Mouse (Mus musculus): ENCODE data around the gene Mettl7a2. TPM values are rescaled to one million over a fixed set of nuclear protein-coding genes. Genes with fewer than 3 reads are reported as not detected.
"Not testable (repeated sequence)": the region's sequence is repeated elsewhere in the genome, so short reads cannot be mapped to it uniquely, and the experiment has no call there.

Gene Mettl7a2
- polyA plus RNA-seq, 1 experiment from 2014 or later: not detected

- no peaks in the 10 kb centered on the region for H3K9me3 ChIP-seq
- WGBS: 47% methylated on average over 2 of the region's 2 CpGs
- no peaks in the 10 kb centered on the region for H3K36me3 ChIP-seq (replicated peaks)
- H3K27me3 ChIP-seq (replicated peaks): no peaks in the 10 kb centered on the region
- H3K4me1 ChIP-seq: no peaks in the 10 kb centered on the region
- H3K27ac ChIP-seq: no peak overlapping the region
- ATAC-seq (replicated peaks): no peak
- H3K4me2 ChIP-seq: no peak overlapping the region
- H3K4me3 ChIP-seq: no peak overlapping the region
- H3K9ac ChIP-seq: no peak overlapping the region
These were observed 3.5 kb upstream of the Mettl7a2 start for GRCm38 (mm10) chr15:100349496-100349895.

- H3K4me3 ChIP-seq: no peak overlapping the region
- H3K27me3 ChIP-seq (replicated peaks): no peaks in the 10 kb centered on the region
- H3K4me2 ChIP-seq: no peak overlapping the region
- no peaks in the 10 kb centered on the region for H3K4me1 ChIP-seq
- H3K9me3 ChIP-seq: no peaks in the 10 kb centered on the region
- H3K36me3 ChIP-seq (replicated peaks): no peaks in the 10 kb centered on the region
- no peak overlapping the region for H3K9ac ChIP-seq
- ATAC-seq (replicated peaks): no peak
- H3K27ac ChIP-seq: no peak overlapping the region
- 75% methylated on average over 6 of the region's 6 CpGs for WGBS
These were observed 1.4 kb upstream of the Mettl7a2 start for GRCm38 (mm10) chr15:100351501-100352060.

- H3K4me3 ChIP-seq; H3K9ac ChIP-seq; H3K4me1 ChIP-seq; H3K27me3 ChIP-seq (replicated peaks); H3K9me3 ChIP-seq; H3K27ac ChIP-seq; ATAC-seq (replicated peaks); H3K4me2 ChIP-seq; H3K36me3 ChIP-seq (replicated peaks): not testable (repeated sequence)
- WGBS: 92% methylated on average over 22 of the region's 22 CpGs
These were observed 399 bp downstream of the Mettl7a2 start for GRCm38 (mm10) chr15:100353399-100353798.

DNA sequence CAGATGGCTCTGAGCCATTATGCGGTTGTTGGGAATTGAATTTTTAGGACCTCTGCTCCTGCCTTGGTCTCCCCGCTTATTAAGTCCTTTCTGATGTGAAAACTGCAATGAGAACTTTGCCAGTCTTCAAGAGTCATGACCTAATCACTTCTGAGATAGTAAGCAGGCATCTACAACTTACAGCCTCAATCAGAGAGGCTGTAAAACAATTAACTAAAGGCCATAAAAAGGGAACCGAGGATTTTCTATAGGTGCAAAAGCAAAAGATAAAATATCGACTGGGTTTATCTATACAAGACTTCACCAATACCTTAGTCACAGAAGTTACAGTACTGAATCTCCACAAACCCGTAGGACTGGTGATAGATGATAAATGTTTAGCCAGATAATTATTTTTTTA is 2.9 kb downstream of the Mettl7a2 start:
- Histone ChIP-seq H3K27me3 (replicated peaks) (no peaks in the 10 kb centered on the region), H3K9ac (no peak overlapping the region), H3K27ac (no peak overlapping the region), H3K4me3 (no peak overlapping the region), H3K4me2 (no peak overlapping the region), H3K9me3 (no peaks in the 10 kb centered on the region), H3K4me1 (no peaks in the 10 kb centered on the region), H3K36me3 (replicated peaks) (no peaks in the 10 kb centered on the region)
- 89% methylated on average over 5 of the region's 5 CpGs for WGBS
- ATAC-seq (replicated peaks): no peak

DNA sequence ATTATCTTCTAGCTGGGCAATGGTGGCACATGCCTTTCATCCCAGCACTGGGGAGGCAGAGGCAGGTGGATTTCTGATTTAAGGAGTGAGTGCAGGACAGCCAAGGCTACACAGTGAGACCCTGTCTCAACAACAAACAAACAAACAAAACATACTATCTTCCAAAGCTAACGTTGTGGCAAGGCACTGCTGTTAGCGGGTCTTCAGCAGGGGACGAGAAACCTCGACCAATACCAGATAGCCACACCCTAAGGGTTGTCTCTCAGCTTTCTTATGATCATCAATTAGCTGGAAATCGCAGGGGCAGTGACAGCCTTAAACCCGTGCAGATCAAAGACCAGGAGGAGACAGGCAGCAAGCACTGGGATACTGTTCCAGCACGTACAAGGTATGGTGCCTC is 11.2 kb downstream of the Mettl7a2 start, which contains the start of gene Higd1c:
Gene Higd1c, plus strand, starts transcription at position 301 of the 400 bp plus-strand sequence.
- Histone ChIP-seq H3K9me3 (no peaks in the 10 kb centered on the region; the same call in 1 of the 2 replicates), H3K4me2 (no peak within 1 kb of the TSS), H3K27ac (no peak within 1 kb of the TSS), H3K4me1 (no peaks in the 10 kb centered on the region), H3K36me3 (replicated peaks) (no peaks in the 10 kb centered on the region), H3K4me3 (no peak within 1 kb of the TSS), H3K27me3 (replicated peaks) (no peaks in the 10 kb centered on the region), H3K9ac (no peak within 1 kb of the TSS)
- 74% methylated on average over 7 of the region's 7 CpGs for WGBS
- ATAC-seq (replicated peaks): no peak

GRCm38 (mm10) chr15:100365967-100366366 is 13.0 kb downstream of the Mettl7a2 start:
- not testable (repeated sequence) for H3K27me3 ChIP-seq (replicated peaks); H3K4me2 ChIP-seq; H3K9me3 ChIP-seq; H3K9ac ChIP-seq; H3K36me3 ChIP-seq (replicated peaks); H3K4me3 ChIP-seq; H3K4me1 ChIP-seq; H3K27ac ChIP-seq; ATAC-seq (replicated peaks)
- WGBS: 50% methylated on average over 9 of the region's 9 CpGs

DNA sequence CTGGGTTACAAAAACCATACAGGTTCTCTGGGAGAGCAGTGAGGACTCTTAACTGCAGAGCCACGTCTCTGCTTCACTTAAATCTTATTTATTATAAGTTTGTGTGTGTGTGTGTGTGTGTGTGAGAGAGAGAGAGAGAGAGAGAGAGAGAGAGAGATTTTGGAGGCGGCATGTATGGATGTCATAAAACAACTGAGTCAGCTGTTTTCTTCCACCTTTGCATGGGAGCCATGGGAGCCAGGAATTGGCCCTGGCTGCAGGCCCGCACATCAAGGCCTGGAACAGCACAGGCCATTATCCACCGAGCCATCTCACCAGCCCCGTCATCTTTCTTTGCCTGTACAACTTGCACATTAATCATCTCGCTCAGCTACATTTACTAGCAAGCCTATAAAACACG is 14.1 kb downstream of the Mettl7a2 start:
- H3K9me3 ChIP-seq: no peaks in the 10 kb centered on the region; the same call in 1 of the 2 replicates
- WGBS: 86% methylated on average over 7 of the region's 7 CpGs
- H3K9ac ChIP-seq: no peak overlapping the region
- ATAC-seq (replicated peaks): no peak
- H3K36me3 ChIP-seq (replicated peaks): no peaks in the 10 kb centered on the region
- H3K4me1 ChIP-seq: no peaks in the 10 kb centered on the region
- H3K4me3 ChIP-seq: no peak overlapping the region
- no peak overlapping the region for H3K4me2 ChIP-seq
- H3K27ac ChIP-seq: no peak overlapping the region
- H3K27me3 ChIP-seq (replicated peaks): no peaks in the 10 kb centered on the region

GRCm38 (mm10) chr15:100375066-100375465 is 22.1 kb downstream of the Mettl7a2 start:
- Histone ChIP-seq H3K4me2 (no peak overlapping the region), H3K9me3 (no peaks in the 10 kb centered on the region), H3K4me3 (no peak overlapping the region), H3K27ac (no peak overlapping the region), H3K36me3 (replicated peaks) (no peaks in the 10 kb centered on the region), H3K9ac (no peak overlapping the region), H3K27me3 (replicated peaks) (no peaks in the 10 kb centered on the region), H3K4me1 (no peaks in the 10 kb centered on the region)
- WGBS: 32% methylated on average over 5 of the region's 5 CpGs
- no peak for ATAC-seq (replicated peaks)

GRCm38 (mm10) chr15:100377847-100378505 is 25.0 kb downstream of the Mettl7a2 start:
- H3K36me3 ChIP-seq (replicated peaks); H3K27me3 ChIP-seq (replicated peaks); H3K4me2 ChIP-seq; H3K9ac ChIP-seq; H3K27ac ChIP-seq; H3K4me1 ChIP-seq; H3K9me3 ChIP-seq; ATAC-seq (replicated peaks); H3K4me3 ChIP-seq: not testable (repeated sequence)
- 28% methylated on average over 3 of the region's 9 CpGs for WGBS

DNA sequence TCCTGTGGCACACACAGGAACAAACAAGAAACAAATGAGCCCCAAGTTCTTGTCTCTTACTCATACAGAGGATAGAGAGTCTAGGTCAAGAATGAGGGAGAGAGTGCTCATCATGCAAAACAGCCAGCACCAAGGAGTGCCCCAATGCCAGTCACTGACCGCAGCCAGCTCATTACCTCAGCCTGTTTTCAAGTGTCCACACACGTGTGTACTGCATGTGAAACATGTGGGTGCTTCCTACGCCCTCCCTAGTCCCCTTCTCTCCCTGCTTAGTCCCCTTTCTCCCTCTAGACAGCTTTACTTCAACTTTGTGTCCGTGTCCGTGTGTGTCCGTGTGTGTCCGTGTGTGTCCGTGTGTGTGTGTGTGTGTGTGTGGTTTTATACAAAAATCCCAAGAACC is 26.7 kb downstream of the Mettl7a2 start:
- 87% methylated on average over 8 of the region's 8 CpGs for WGBS
- Histone ChIP-seq H3K9ac (no peak overlapping the region), H3K9me3 (no peaks in the 10 kb centered on the region), H3K27me3 (replicated peaks) (no peaks in the 10 kb centered on the region), H3K4me3 (no peak overlapping the region), H3K27ac (no peak overlapping the region), H3K4me1 (no peaks in the 10 kb centered on the region), H3K4me2 (no peak overlapping the region), H3K36me3 (replicated peaks) (no peaks in the 10 kb centered on the region)
- ATAC-seq (replicated peaks): no peak

- WGBS: 66% methylated on average over 2 of the region's 2 CpGs
- H3K27ac ChIP-seq: no peak overlapping the region
- H3K4me1 ChIP-seq: no peaks in the 10 kb centered on the region
- no peaks in the 10 kb centered on the region for H3K9me3 ChIP-seq
- no peak for ATAC-seq (replicated peaks)
- H3K27me3 ChIP-seq (replicated peaks): no peaks in the 10 kb centered on the region
- no peak overlapping the region for H3K4me2 ChIP-seq
- H3K9ac ChIP-seq: no peak overlapping the region
- H3K4me3 ChIP-seq: no peak overlapping the region
- no peaks in the 10 kb centered on the region for H3K36me3 ChIP-seq (replicated peaks)
These were observed 27.1 kb downstream of the Mettl7a2 start for GRCm38 (mm10) chr15:100380104-100380503.

GRCm38 (mm10) chr15:100385705-100386104 is 32.7 kb downstream of the Mettl7a2 start:
- Histone ChIP-seq H3K27me3 (replicated peaks) (no peaks in the 10 kb centered on the region), H3K9ac (no peak overlapping the region), H3K4me1 (no peaks in the 10 kb centered on the region), H3K4me3 (no peak overlapping the region), H3K27ac (no peak overlapping the region), H3K9me3 (no peaks in the 10 kb centered on the region), H3K4me2 (no peak overlapping the region), H3K36me3 (replicated peaks) (no peaks in the 10 kb centered on the region)
- no peak for ATAC-seq (replicated peaks)
- 93% methylated on average over 9 of the region's 9 CpGs for WGBS

DNA sequence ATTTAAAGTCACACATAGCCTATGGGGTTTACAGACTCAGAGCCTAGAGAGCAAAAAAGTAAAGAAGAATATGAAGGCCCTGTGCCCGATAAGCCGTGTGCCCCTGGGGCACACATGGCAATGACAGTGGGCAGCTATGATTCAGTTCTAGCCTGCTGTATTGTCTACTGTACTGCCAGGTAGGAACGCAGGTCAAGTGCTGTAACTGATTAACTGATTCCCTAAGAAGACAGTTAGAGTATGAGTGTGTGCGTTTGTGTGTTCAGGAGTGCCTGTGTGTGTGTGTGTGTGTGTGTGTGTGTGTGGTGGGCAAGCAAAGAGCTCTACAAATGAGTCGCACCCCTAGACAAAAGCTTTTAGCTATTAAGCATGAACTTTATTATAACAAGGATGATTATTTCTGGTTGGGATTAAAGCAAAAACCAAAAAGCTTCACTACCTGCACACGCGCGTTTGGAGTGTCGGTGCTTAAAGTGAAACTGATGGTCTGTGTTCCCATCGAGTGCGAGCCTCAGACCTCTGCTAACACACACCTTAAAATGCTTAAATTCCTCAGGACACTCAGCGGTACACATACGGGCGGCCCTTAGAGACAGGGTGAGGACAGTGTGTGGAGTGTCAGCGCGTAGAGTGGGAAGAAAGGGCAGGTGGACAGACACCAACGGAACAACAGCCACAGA is 34.7 kb downstream of the Mettl7a2 start:
- Histone ChIP-seq H3K4me3 (no peak overlapping the region), H3K4me2 (no peak overlapping the region), H3K9me3 (no peaks in the 10 kb centered on the region), H3K4me1 (no peaks in the 10 kb centered on the region), H3K36me3 (replicated peaks) (no peaks in the 10 kb centered on the region), H3K27me3 (replicated peaks) (no peaks in the 10 kb centered on the region), H3K27ac (no peak overlapping the region), H3K9ac (no peak overlapping the region)
- no peak for ATAC-seq (replicated peaks)
- 94% methylated on average over 17 of the region's 17 CpGs for WGBS
